In the genomic region with DNA sequence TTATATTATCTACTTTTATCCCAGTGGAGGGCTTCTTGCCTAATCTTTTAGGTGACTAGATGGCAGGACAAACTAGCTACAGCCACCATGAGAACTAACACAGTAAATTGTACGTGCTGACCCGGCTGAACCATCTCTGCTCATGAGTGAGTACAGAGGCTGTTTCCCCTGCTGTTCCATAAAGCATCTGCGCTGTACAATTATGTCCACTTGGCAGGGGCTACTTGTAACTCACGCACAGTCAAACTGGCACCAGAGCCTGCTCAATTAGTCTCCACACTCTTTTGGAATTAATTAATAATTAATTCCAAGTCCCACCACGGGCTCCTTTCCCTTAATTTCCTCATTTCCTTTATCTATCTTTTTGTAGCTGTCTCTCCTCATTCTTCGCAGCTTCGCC, we compare ENCODE assay signal across 21 mouse cellular contexts.
DNase-seq lines count a peak whose midpoint lies in the region; ATAC-seq lines count a peak whose summit lies in the region.
"Had no signal": no experiment of that assay in that cellular context is flagged by ENCODE, and none has a peak within 500 bp of the region (broad histone marks: within the 10 kb centered on the region; RNA-seq: fewer than 3 reads in every experiment).

No protein-coding gene starts in this region.

- no peaks in the 10 kb centered on the region for H3K9me3 ChIP-seq in forebrain, embryonic 13.5 days (replicated peaks)
- no peaks in the 10 kb centered on the region for H3K9me3 ChIP-seq in forebrain, embryonic 10.5 days
- H3K9me3 ChIP-seq in midbrain, embryonic 16.5 days (replicated peaks; ENCODE audit: control insufficient read depth, low read length, poor library complexity, severe bottlenecking): no peaks in the 10 kb centered on the region
- no peaks in the 10 kb centered on the region for H3K9me3 ChIP-seq in midbrain, embryonic 13.5 days
- H3K9me3 ChIP-seq in limb, embryonic 13.5 days: no peaks in the 10 kb centered on the region
- H3K9me3 ChIP-seq: G1E; kidney, embryonic 15.5 days; limb, embryonic 12.5 days; liver, embryonic 15.5 days had no signal

- no peak overlapping the region for H3K9ac ChIP-seq in forebrain, embryonic 13.5 days
- H3K9ac ChIP-seq in midbrain, embryonic 16.5 days (ENCODE audit: low read depth, low read length): no peak overlapping the region
- H3K9ac ChIP-seq in midbrain, embryonic 13.5 days (replicated peaks): no peak overlapping the region
- H3K9ac ChIP-seq in limb, embryonic 13.5 days: no peak overlapping the region
- H3K9ac ChIP-seq: kidney, embryonic 15.5 days; limb, embryonic 12.5 days; liver, embryonic 15.5 days had no signal

- DNase-seq in forebrain, embryonic 10.5 days (ENCODE audit: extremely low spot score, low spot score): no peak
- no peak for DNase-seq in cerebellum, adult 11 months
- DNase-seq: adrenal gland, postnatal 14 days; cerebellum, adult 2 months; gastrocnemius, postnatal 25 days; heart, adult 2 months; heart, postnatal 4 days; right cerebral cortex, postnatal 14 days; spleen, adult 18-20 months; thymus, postnatal 36 days had no signal

- 37% methylated on average over 7 of the region's 7 CpGs for WGBS in forebrain, embryonic 13.5 days
- WGBS in forebrain, embryonic 10.5 days: 91% methylated on average over 7 of the region's 7 CpGs
- WGBS in midbrain, embryonic 16.5 days: 56% methylated on average over 7 of the region's 7 CpGs
- 70% methylated on average over 7 of the region's 7 CpGs for WGBS in midbrain, embryonic 13.5 days
- WGBS in limb, embryonic 13.5 days: 41% methylated on average over 7 of the region's 7 CpGs

- peak; percentile 86 for ATAC-seq in forebrain, embryonic 13.5 days
- ATAC-seq in midbrain, embryonic 16.5 days: no peak
- ATAC-seq in midbrain, embryonic 13.5 days: no peak
- ATAC-seq in limb, embryonic 13.5 days (ENCODE audit: low FRiP score, low read depth): no peak
- ATAC-seq in erythroblast, adult 5-6 weeks (replicated peaks; ENCODE audit: low FRiP score, poor library complexity, severe bottlenecking): no peak
- ATAC-seq: intestine, embryonic 16.5 days had no signal

- H3K27ac ChIP-seq in forebrain, embryonic 13.5 days: peak overlapping the region; percentile 2; the same call in 1 of the 2 replicates
- no peak overlapping the region for H3K27ac ChIP-seq in forebrain, embryonic 10.5 days
- H3K27ac ChIP-seq in midbrain, embryonic 16.5 days (ENCODE audit: low read length): 0 out of 2 replicates have a peak overlapping the region, but pooled peaks have one; percentile 20
- H3K27ac ChIP-seq in midbrain, embryonic 13.5 days: no peak overlapping the region
- no peak overlapping the region for H3K27ac ChIP-seq in limb, embryonic 13.5 days
- H3K27ac ChIP-seq: heart, adult 2 months; kidney, embryonic 15.5 days; liver, embryonic 15.5 days; macrophage had no signal

- H3K27me3 ChIP-seq in forebrain, embryonic 13.5 days: no peaks in the 10 kb centered on the region
- H3K27me3 ChIP-seq in forebrain, embryonic 10.5 days (ENCODE audit: poor library complexity, severe bottlenecking): peaks cover 8% of the 10 kb centered on the region; the same call in 1 of the 2 replicates
- no peaks in the 10 kb centered on the region for H3K27me3 ChIP-seq in midbrain, embryonic 16.5 days (ENCODE audit: control insufficient read depth, insufficient read depth, low read depth, low read length)
- no peaks in the 10 kb centered on the region for H3K27me3 ChIP-seq in midbrain, embryonic 13.5 days
- no peaks in the 10 kb centered on the region for H3K27me3 ChIP-seq in limb, embryonic 13.5 days
- H3K27me3 ChIP-seq: kidney, embryonic 15.5 days; limb, embryonic 12.5 days; liver, embryonic 15.5 days had no signal

- no peak overlapping the region for H3K4me2 ChIP-seq in forebrain, embryonic 13.5 days
- H3K4me2 ChIP-seq in midbrain, embryonic 16.5 days (ENCODE audit: low read length): no peak overlapping the region
- no peak overlapping the region for H3K4me2 ChIP-seq in midbrain, embryonic 13.5 days (replicated peaks)
- peak overlapping the region; percentile 45; the same call in 1 of the 2 replicates for H3K4me2 ChIP-seq in limb, embryonic 13.5 days (replicated peaks)
- H3K4me2 ChIP-seq: kidney, embryonic 15.5 days; liver, embryonic 15.5 days had no signal

- H3K36me3 ChIP-seq in forebrain, embryonic 13.5 days (ENCODE audit: poor library complexity, severe bottlenecking): no peaks in the 10 kb centered on the region
- no peaks in the 10 kb centered on the region for H3K36me3 ChIP-seq in forebrain, embryonic 10.5 days (replicated peaks)
- H3K36me3 ChIP-seq in midbrain, embryonic 16.5 days (ENCODE audit: control insufficient read depth, insufficient read depth, low read length): no peaks in the 10 kb centered on the region
- H3K36me3 ChIP-seq in midbrain, embryonic 13.5 days: no peaks in the 10 kb centered on the region
- no peaks in the 10 kb centered on the region for H3K36me3 ChIP-seq in limb, embryonic 13.5 days
- H3K36me3 ChIP-seq: G1E; kidney, embryonic 15.5 days; limb, embryonic 12.5 days; liver, embryonic 15.5 days had no signal

- no peak overlapping the region for H3K4me3 ChIP-seq in forebrain, embryonic 13.5 days
- H3K4me3 ChIP-seq in forebrain, embryonic 10.5 days: no peak overlapping the region
- H3K4me3 ChIP-seq in midbrain, embryonic 16.5 days (ENCODE audit: low read depth, low read length): no peak overlapping the region
- H3K4me3 ChIP-seq in midbrain, embryonic 13.5 days (replicated peaks): no peak overlapping the region
- H3K4me3 ChIP-seq in limb, embryonic 13.5 days: no peak overlapping the region
- H3K4me3 ChIP-seq: heart, adult 2 months; kidney, embryonic 15.5 days; limb, embryonic 12.5 days; liver, embryonic 15.5 days had no signal

- H3K4me1 ChIP-seq in forebrain, embryonic 13.5 days: peaks cover 25% of the 10 kb centered on the region
- peaks cover 9% of the 10 kb centered on the region for H3K4me1 ChIP-seq in forebrain, embryonic 10.5 days
- peaks cover 9% of the 10 kb centered on the region for H3K4me1 ChIP-seq in midbrain, embryonic 16.5 days (ENCODE audit: control insufficient read depth, insufficient read depth, low read length)
- H3K4me1 ChIP-seq in midbrain, embryonic 13.5 days (replicated peaks): peaks cover 10% of the 10 kb centered on the region
- H3K4me1 ChIP-seq in limb, embryonic 13.5 days: peaks cover 34% of the 10 kb centered on the region
- H3K4me1 ChIP-seq: kidney, embryonic 15.5 days; liver, embryonic 15.5 days had no signal

Comparison
In these comparisons a context has a peak if more than half of its experiments do, and no peak if none do; other contexts are left out.
1. H3K27ac ChIP-seq: peak in forebrain, embryonic 13.5 days (single experiment) and midbrain, embryonic 16.5 days (single experiment); none in forebrain, embryonic 10.5 days (single experiment), midbrain, embryonic 13.5 days (single experiment) and limb, embryonic 13.5 days (single experiment).